Mouse (Mus musculus) myocyte (in vitro differentiated cells): Measurements from ENCODE around the gene Maz.

Experiments used
- E2F4 ChIP-seq: IDR thresholded peaks from one replicate; pipeline ENCODE4 v1.6.1; 2011; ENCODE audit warnings: mild to moderate bottlenecking, control low read depth, moderate library complexity; ENCODE audit not compliant: insufficient read depth
- MAX ChIP-seq: IDR thresholded peaks from one replicate; pipeline ENCODE4 v1.6.1; 2011; ENCODE audit warnings: low read depth, mild to moderate bottlenecking, control low read depth
- MYOG ChIP-seq, 3 experiments: IDR thresholded peaks; one replicate each; pipeline ENCODE4 v1.6.1; 2011; ENCODE audit warnings: control low read depth in 2 of 3, low read depth in 2 of 3, mild to moderate bottlenecking in 2 of 3; ENCODE audit not compliant: insufficient read length in 2 of 3, control insufficient read depth in 1 of 3, insufficient read depth in 1 of 3
- POLR2A ChIP-seq: IDR thresholded peaks from one replicate; pipeline ENCODE4 v1.6.1; 2011; ENCODE audit warnings: low read depth, mild to moderate bottlenecking, control low read depth, moderate library complexity; ENCODE audit not compliant: insufficient read length
- POLR2AphosphoS2 ChIP-seq: IDR thresholded peaks from one replicate; pipeline ENCODE4 v1.6.1; 2011; ENCODE audit warnings: low read depth, control low read depth; ENCODE audit not compliant: insufficient read length
- REST ChIP-seq: IDR thresholded peaks from one replicate; pipeline ENCODE4 v1.6.1; 2011; ENCODE audit warnings: mild to moderate bottlenecking, control low read depth, moderate library complexity; ENCODE audit not compliant: insufficient read depth, insufficient read length
- TCF12 ChIP-seq: IDR thresholded peaks from one replicate; pipeline ENCODE4 v1.6.1; 2011; ENCODE audit warnings: mild to moderate bottlenecking, control low read depth; ENCODE audit not compliant: poor library complexity, insufficient read depth, severe bottlenecking
- USF1 ChIP-seq: IDR thresholded peaks from one replicate; pipeline ENCODE4 v1.6.1; 2011; ENCODE audit warnings: low read depth, mild to moderate bottlenecking, control low read depth, moderate library complexity

DNA sequence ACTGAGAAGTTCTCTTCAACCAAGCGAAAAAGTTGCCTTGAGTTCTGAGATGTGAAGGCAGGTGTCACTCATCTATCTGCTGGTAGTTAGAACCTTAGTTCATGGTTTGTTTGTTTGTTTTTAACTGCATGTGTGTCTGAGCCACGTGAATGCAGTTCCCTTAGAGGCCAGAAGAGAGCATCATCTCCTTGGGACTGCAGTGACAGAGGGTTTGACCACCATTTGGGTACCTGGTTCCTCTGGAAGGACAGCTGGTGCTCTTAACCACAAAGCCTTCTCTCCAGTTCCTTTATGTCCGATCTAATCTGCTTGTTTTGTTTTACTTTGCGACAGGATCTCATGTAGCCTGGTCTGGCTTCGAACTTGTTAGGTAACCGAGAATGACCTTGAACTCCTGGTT is 38.7 kb upstream of the Maz start:
- TF ChIP-seq E2F4 (no peak), REST (no peak), MYOG (IDR thresholded peaks at IDR 0.05; ENCODE audit: control insufficient read depth in 1 of 3, insufficient read depth in 1 of 3, insufficient read length in 2 of 3, low read depth in 2 of 3) (no peak), POLR2A (no peak), USF1 (no peak), POLR2AphosphoS2 (no peak), MAX (no peak), TCF12 (no peak)
